Mouse (Mus musculus) liver, embryonic 14.5 days (tissue): ENCODE data around the gene Baiap2l2.

Source experiments
- CTCF ChIP-seq: IDR thresholded peaks from 2 replicates; pipeline ENCODE4 v1.5.1; 2016; ENCODE audit warnings: antibody characterized with exemption, low read depth, control low read depth
- EP300 ChIP-seq: IDR thresholded peaks from 2 replicates; pipeline ENCODE4 v1.6.1; 2016; ENCODE audit warnings: antibody characterized with exemption, low read depth

GRCm38 (mm10) chr15:79252580-79252979, 32.8 kb downstream of the Baiap2l2 start:
- TF ChIP-seq CTCF: no peak
- no peak for TF ChIP-seq EP300
